Mouse (Mus musculus): ENCODE data around the gene 1190005I06Rik.

1190005I06Rik gene

DNA sequence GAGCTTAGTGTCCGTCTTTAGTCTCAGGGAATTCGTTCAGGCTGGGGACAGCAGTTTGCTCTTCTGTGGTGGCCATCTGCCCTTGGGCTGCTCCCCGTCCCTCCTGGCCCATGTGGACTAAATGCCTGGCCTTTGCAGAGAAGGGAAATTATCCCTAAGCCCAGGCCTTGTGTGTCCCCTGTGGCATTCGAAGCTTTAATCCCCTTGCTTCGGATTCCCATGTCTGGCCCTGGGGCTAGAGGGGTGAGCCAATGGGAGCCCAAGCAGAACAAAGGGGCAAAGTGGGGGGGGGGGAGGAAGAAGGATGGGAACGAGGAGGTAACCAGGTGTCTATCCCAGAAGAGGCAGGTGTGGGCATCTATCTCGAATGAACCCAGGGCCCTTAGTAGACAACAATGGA lies at the start of gene 1190005I06Rik:
1190005I06Rik (minus strand) TSS at position 101 of the 400 bp plus-strand sequence.
- no peak for DNase-seq

DNA sequence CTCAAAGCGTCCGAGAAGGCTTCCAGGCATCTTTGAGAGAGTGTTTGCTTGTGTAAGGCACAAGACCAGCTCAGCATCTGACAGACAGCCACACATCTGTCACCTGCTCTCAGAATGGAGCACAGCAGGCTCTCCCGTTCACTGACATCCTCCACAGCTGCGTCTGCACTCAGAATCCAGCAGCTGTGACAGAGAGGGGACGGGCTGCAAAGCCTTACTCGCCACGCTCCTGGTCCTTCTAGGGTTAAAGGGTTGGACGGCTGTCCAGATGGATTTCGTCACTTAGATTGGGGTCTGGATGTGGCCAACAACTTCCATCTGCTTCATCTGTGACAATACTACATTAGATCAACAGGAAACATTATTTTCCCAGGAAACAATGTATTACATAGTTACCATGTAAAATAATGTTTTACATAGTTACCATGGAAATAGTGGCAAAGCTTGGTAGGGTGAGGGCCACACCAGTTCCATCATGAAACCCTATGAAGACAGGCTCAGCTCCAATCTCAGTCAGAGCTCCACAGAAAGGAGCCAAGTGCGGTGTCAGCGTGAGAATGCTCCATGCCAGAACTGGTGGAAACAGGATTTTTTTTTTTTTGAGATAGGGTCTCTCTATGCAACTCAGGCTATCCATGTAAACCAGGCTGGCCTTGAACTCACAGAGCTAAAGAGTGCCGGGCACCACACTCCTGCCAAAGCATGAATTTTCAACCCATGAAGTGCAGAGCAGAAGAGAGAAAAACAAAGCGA lies 49.1 kb upstream of the 1190005I06Rik start:
- DNase-seq = peak; percentile 33

GRCm38 (mm10) chr8:120693861-120694493 lies 46.5 kb upstream of the 1190005I06Rik start:
- peak; percentile 45 for DNase-seq

DNA sequence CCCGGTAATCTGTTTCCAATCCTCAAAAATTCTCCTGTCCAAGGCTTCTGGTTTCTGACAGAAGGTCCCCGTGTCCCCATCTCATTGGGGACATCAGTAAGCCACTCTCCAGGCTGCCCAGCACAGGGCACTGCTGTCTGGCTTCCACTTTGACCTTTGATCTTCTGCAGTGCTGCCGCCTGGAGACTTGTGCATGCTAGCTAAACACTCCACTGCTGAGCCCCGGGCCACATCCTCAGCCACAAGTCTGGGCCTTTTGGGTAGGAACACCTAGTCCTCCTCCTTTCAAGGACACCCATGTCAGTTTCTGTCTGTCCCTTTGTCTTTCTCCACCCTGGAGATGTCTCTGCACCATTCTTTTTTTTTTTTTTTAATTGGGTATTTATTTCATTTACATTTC lies 45.5 kb upstream of the 1190005I06Rik start:
- DNase-seq = no peak

DNA sequence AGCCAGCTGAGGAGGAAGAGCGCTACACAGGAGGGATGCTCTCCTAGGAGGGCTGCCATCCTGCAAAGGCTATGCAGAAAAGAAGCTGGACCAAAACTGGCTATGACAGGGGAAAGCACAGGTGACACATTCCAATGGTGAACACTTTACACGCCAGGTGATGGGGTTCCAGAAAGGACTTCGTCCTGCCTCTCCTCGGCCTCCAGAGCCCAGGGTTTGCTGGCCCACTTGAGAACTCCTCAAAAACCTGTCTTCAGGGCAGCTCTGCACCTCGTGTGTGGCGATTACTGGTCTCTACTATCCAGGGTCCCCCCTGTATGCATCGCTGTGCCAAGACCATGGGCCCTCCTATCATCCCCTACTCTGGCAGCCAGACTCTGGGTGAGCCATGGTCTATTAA lies 41.1 kb upstream of the 1190005I06Rik start:
- DNase-seq = no peak

- DNase-seq = no peak
These were observed 40.4 kb upstream of the 1190005I06Rik start for GRCm38 (mm10) chr8:120687786-120688185.

DNA sequence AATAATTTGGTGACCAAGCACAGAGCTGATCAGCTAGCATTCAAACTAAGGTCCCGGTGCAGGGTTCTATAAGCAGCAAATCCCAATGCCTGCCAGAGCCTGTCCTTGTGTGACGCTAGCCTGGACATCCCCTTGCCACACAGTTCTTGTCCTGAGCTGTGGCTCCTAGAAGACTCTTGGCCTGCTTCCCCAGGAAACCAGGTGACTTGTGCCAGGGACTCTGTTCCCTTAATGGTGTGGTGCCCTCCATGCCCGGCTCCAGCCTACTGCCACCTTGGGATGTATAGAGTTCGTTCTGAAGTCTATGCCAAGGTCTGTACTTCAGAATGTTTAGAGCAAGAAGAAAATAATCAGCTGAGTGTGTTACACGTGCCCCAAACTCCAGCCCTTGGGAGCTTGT lies 39.1 kb upstream of the 1190005I06Rik start:
- DNase-seq = no peak

DNA sequence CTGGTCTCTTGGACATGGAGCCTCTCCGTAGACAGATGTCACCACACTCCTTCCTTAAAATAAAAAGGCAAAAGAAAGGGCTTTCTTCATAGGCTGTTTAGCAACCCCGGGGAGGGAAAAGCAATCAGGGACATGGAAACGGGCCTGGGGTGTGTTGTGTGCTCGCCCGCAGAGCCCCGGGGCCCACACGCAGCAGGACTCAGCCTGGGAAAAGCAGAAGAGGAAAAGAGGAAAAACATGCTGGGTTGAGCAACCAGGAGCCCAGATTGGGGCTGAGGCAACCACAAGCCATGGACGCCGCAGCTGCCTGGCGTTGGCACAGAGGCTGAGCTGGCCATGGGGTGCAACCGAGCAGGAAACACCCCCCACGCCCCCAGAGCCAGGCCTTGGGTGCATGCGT lies 38.6 kb upstream of the 1190005I06Rik start:
- DNase-seq = no peak

GRCm38 (mm10) chr8:120685591-120685990 lies 38.2 kb upstream of the 1190005I06Rik start:
- DNase-seq = no peak

- DNase-seq = no peak
These were observed 37.7 kb upstream of the 1190005I06Rik start for GRCm38 (mm10) chr8:120685097-120685496.

DNA sequence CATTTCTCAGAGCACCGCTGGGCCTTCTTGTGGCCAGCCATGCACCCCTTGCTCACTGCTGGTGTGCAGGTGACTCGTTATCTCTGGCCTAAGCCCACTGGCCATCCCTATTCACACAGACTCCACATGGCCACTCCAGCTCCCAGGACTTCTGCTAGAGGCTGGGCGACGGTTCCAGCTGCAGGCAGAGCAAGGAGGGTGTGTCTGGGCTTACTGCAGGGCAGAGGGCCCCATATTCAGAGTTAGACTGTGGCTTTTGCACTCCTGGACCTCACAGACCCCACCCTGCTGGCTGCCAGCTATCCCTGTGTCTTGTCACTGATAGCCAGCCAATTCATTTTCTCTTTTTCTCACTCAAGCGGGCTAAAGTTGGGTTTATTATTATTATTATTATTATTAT lies 36.6 kb upstream of the 1190005I06Rik start:
- DNase-seq = no peak

DNA sequence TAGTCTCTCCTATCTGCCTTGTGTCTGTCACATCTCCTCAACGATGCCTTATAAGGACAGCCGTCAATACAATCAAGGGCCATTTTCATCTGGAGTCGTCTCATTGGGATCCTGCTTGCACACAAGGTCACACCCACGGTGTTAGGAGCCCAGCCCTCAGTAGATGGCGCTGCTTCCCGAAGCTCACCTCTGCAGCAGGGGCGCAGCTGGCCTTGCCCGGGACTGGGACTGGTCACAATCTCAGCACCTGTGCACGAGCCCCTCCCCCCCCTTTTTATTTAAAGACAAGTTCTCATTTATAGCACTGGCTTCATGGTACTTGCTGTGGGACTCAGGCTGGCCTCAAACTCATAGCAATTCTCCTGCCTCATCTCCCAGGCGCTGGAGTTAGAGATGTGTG lies 36.2 kb upstream of the 1190005I06Rik start:
- DNase-seq = peak; percentile 81

GRCm38 (mm10) chr8:120681113-120681512 lies 33.7 kb upstream of the 1190005I06Rik start:
- no peak for DNase-seq

DNA sequence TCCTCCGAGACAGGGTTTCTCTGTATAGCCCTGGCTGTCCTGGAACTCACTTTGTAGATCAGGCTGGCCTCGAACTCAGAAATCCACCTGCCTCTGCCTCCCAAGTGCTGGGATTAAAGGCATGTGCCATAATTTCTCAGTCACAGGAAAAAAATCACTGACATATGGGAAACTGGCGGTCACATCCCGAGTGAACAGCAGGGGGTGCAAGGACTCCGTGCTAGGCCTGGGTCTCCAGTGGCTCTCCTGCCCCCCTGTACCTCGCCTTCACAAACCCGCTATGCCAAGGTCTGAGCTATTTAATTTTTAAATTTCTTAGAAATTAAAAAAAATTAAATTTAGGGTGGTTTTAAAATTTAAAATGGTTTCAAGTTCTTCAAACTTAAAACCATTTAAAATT lies 33.0 kb upstream of the 1190005I06Rik start:
- peak; percentile 66 for DNase-seq

GRCm38 (mm10) chr8:120679629-120680387 lies 32.4 kb upstream of the 1190005I06Rik start:
- no peak for DNase-seq

- DNase-seq = peak; percentile 90
These were observed 31.0 kb upstream of the 1190005I06Rik start for GRCm38 (mm10) chr8:120678447-120678846.

- no peak for DNase-seq
These were observed 28.3 kb upstream of the 1190005I06Rik start for GRCm38 (mm10) chr8:120675718-120676117.

DNA sequence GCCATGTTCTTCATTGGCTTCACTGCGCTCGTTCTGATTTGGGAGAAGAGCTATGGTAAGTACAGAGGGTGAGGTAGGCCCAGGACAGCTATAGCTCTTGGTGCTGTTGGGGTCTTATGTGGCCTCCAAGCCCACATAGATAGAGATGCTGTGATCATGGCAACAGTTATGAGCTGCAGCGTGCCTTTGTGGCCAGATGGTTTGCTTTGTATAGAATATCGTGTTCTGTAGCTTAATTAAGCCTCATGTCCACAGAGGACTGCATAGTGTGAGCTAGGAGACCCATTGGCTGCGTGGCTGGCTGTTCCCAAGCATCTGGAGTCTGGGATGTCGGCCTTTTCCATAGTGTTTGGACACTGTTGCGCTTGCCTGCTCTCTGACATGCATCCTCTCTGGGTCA lies 25.9 kb upstream of the 1190005I06Rik start:
- DNase-seq = no peak

GRCm38 (mm10) chr8:120672626-120673229 lies 25.3 kb upstream of the 1190005I06Rik start:
- DNase-seq = no peak

GRCm38 (mm10) chr8:120671775-120672174 lies 24.3 kb upstream of the 1190005I06Rik start:
- DNase-seq = peak; percentile 14

DNA sequence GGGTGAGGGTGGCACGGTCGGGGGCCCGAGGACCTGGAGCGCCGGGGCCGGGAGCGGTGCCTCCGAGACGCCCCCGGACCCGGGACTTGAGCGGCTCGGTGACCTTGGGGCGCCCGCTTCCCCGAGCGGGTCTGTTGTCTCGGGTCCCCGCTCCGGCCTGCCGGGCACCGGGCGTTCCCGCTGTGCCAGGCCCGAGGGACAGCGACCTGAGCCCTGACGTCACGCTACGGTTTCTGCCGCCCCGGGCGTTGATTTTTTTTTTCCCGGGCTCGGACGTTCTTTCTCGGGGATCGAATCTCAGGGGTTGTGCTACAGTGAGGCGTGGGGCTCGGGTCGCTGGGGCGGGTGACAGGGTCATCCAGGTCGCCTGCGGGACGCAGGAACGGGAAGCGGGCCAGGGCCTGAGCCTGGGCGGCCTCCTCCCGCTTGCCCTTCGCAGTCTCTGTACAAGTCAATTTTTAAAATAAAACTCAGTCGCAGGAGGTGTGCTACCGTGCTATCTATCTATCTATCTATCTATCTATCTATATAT lies 21.0 kb upstream of the 1190005I06Rik start, which contains the start of gene Emc8:
Emc8 (minus strand) TSS at position 200 of the 532 bp plus-strand sequence.
- DNase-seq = no peak

DNA sequence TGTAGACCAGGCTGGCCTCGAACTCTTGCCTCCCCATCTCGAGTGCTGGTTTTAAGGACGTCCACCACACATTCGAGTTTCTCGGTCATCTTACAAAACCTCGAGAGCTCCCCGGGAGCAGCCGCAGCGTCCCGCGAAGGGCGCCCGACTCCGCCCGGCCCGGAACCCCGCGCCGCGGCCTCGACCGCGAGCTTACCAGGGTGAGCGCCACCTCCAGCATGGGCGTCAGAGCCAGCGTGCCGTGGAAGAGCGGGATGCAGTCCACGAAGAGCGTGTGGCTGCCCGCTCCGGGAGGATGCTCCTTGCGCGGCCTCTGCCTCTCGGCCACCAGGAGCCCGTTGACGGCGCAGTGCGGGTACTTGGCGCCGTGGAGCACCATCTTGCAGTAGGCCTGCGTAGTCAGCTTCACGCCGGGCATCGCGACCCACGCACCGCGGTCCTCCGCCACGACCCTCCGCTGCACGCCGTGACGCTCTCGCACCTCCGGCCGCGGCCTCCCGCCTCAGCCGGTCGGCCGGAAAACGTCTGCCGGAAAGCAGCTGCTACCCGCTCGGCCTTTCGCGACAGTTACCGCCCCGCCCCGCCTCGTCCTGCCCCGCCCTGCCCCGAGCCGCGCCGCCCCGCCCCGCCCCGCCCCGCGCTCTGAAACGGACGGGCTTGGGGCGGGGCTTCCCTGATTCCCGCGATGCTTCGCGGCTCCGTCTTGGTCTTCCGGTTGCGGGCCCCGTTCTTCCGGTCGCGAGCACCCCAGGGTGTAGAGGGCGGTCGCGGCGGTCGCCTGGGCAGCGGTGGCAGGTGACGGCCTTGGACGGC lies 20.3 kb upstream of the 1190005I06Rik start, which contains the start of the genes Gm27021 and Cox4i1:
Gm27021 (minus strand) TSS at position 519 of the 813 bp plus-strand sequence.
Cox4i1 (plus strand) TSS at position 662 of the 813 bp plus-strand sequence.
- peak; percentile 96 for DNase-seq
